Mouse (Mus musculus): ENCODE results near the gene Mlip.
"Not testable (repeated sequence)": the region's sequence is repeated elsewhere in the genome, so short reads cannot be mapped to it uniquely, and the experiment has no call there.

DNA sequence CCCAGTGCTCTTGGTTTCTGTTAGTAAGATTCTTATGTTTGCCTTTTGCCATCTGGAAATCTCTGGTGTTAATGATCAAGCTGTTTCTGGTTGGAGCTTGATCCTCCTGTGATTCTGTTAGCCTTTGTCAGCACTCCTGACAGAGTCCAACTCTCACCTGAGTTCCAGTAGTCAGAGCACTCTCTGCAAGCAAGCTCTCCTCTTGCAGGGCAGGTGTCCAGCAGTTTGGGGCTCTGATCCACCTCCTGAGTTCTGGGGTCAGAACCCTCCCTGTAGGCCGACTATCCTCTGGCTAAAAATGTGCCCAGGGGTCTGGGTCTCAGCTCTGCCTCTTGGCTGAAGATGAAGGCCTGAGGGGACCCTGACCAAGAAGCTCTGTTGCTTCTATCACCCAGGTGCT is 269.5 kb downstream of the Mlip start:
- TF ChIP-seq GATA1, TAL1 (IDR thresholded peaks at IDR 0.05; ENCODE audit: low read length): not testable (repeated sequence)

All from erythroblast, embryonic 14.5 days (primary cell).